Comparison of ENCODE assay signal across 7 mouse cellular contexts in the genomic region with DNA sequence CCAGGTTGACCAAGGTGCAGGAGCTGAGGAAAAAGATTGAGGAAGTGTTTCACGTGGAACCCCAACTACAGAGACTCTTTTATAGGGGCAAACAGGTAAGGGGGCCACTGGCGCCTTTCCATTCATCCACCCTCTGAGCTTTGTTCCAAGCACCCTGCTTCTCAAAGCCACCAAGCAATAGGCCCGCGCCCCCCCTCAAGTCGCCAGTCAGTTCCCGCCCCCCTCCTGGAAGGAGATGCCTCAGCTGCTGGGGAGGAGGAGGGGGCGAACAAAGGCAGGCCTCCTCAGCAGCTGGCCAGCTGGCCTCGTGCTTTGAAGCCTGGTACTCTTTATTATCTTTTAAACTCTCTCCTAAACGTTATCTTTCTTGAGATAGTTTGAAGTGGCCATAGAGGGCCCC. TPM values are rescaled to one million over a fixed set of nuclear protein-coding genes. Genes with fewer than 3 reads are reported as not detected.
DNase-seq lines count a peak whose midpoint lies in the region; ATAC-seq and TF ChIP-seq lines count a peak whose summit lies in the region.

No protein-coding gene starts in this region.

- peak overlapping the region; percentile 95 for H3K4me3 ChIP-seq in testis, adult 2 months (ENCODE audit: control insufficient read depth, low read depth, low read length)
- peak overlapping the region; percentile 85 for H3K4me3 ChIP-seq in forebrain, embryonic 12.5 days (replicated peaks)
- peak overlapping the region; percentile 83 for H3K4me3 ChIP-seq in limb, embryonic 12.5 days (replicated peaks)
- peak overlapping the region; percentile 83 for H3K4me3 ChIP-seq in stomach, embryonic 15.5 days (replicated peaks)

- peak overlapping the region; percentile 85 for H3K9ac ChIP-seq in forebrain, embryonic 12.5 days
- peak overlapping the region; percentile 84 for H3K9ac ChIP-seq in limb, embryonic 12.5 days (replicated peaks)
- peak overlapping the region; percentile 67; the same call in 1 of the 2 replicates for H3K9ac ChIP-seq in stomach, embryonic 15.5 days

- no peaks in the 10 kb centered on the region for H3K27me3 ChIP-seq in testis, adult 2 months (ENCODE audit: control insufficient read depth, insufficient read depth, low read length)
- no peaks in the 10 kb centered on the region for H3K27me3 ChIP-seq in forebrain, embryonic 12.5 days
- H3K27me3 ChIP-seq in limb, embryonic 12.5 days, result no peaks in the 10 kb centered on the region
- no peaks in the 10 kb centered on the region for H3K27me3 ChIP-seq in stomach, embryonic 15.5 days (replicated peaks)

- no peak for DNase-seq in testis, postnatal 14 days (ENCODE audit: low spot score)
- no peak for DNase-seq in cerebellum, adult 9-11 months
- no peak for DNase-seq in right cerebral cortex, postnatal 25 days

- 32% methylated on average over 8 of the region's 9 CpGs for WGBS in forebrain, embryonic 12.5 days
- 19% methylated on average over 9 of the region's 9 CpGs for WGBS in limb, embryonic 12.5 days
- WGBS in stomach, embryonic 15.5 days, result 24% methylated on average over 9 of the region's 9 CpGs

- no peak overlapping the region for H3K27ac ChIP-seq in testis, adult 2 months (ENCODE audit: control insufficient read depth, insufficient read depth, low read depth, low read length)
- H3K27ac ChIP-seq in forebrain, embryonic 12.5 days, result 0 out of 2 replicates have a peak overlapping the region, but pooled peaks have one; percentile 5
- H3K27ac ChIP-seq in limb, embryonic 12.5 days, result peak overlapping the region; percentile 78; the same call in 1 of the 2 replicates
- 0 out of 2 replicates have a peak overlapping the region, but pooled peaks have one; percentile 3 for H3K27ac ChIP-seq in stomach, embryonic 15.5 days

- H3K4me1 ChIP-seq in testis, adult 2 months (ENCODE audit: control insufficient read depth, insufficient read depth, low read length), result peaks cover 22% of the 10 kb centered on the region
- H3K4me1 ChIP-seq in forebrain, embryonic 12.5 days, result peaks cover 54% of the 10 kb centered on the region
- peaks cover 42% of the 10 kb centered on the region for H3K4me1 ChIP-seq in limb, embryonic 12.5 days (replicated peaks)
- peaks cover 51% of the 10 kb centered on the region for H3K4me1 ChIP-seq in stomach, embryonic 15.5 days

- ATAC-seq in forebrain, embryonic 12.5 days (ENCODE audit: low FRiP score), result no peak
- no peak for ATAC-seq in limb, embryonic 12.5 days (ENCODE audit: insufficient number of reproducible peaks, insufficient read depth, low FRiP score, low TSS enrichment, low read depth)
- ATAC-seq in stomach, embryonic 15.5 days (ENCODE audit: insufficient read depth, low FRiP score, low read depth), result no peak

- H3K9me3 ChIP-seq in forebrain, embryonic 12.5 days, result no peaks in the 10 kb centered on the region
- H3K9me3 ChIP-seq in limb, embryonic 12.5 days, result no peaks in the 10 kb centered on the region
- H3K9me3 ChIP-seq in stomach, embryonic 15.5 days, result no peaks in the 10 kb centered on the region

- H3K36me3 ChIP-seq in testis, adult 2 months (ENCODE audit: control insufficient read depth, insufficient read depth, low read length), result no peaks in the 10 kb centered on the region; the same call in 1 of the 2 replicates
- H3K36me3 ChIP-seq in forebrain, embryonic 12.5 days (replicated peaks), result peaks cover 50% of the 10 kb centered on the region
- peaks cover 48% of the 10 kb centered on the region for H3K36me3 ChIP-seq in limb, embryonic 12.5 days
- peaks cover 9% of the 10 kb centered on the region; the same call in 1 of the 2 replicates for H3K36me3 ChIP-seq in stomach, embryonic 15.5 days

- TF ChIP-seq POLR2A in testis, adult 2 months (IDR thresholded peaks at IDR 0.05; ENCODE audit: control insufficient read depth, low read depth, low read length), result no peak

- H3K4me2 ChIP-seq in forebrain, embryonic 12.5 days, result peak overlapping the region; percentile 96
- peak overlapping the region; percentile 97 for H3K4me2 ChIP-seq in limb, embryonic 12.5 days
- peak overlapping the region; percentile 97 for H3K4me2 ChIP-seq in stomach, embryonic 15.5 days

- TF ChIP-seq CTCF in testis, adult 2 months (IDR thresholded peaks at IDR 0.05; ENCODE audit: control insufficient read depth, insufficient read depth, insufficient replicate concordance, low read depth, low read length), result no peak

RNA-seq across cellular contexts. Expression of a gene that starts 2.0 kb away (rescaled TPM):
- 41.1 and 43.1 TPM in 2 replicates for polyA plus RNA-seq in testis, adult 2 months (2012; rRNA removed)
- polyA plus RNA-seq in forebrain, embryonic 12.5 days (2016; fragmentation: Nextera tagmentation; extraction: Ambion mirVana), result 187 and 198 TPM in 2 replicates
- 198 and 199 TPM in 2 replicates for polyA plus RNA-seq in limb, embryonic 12.5 days (2016; fragmentation: Nextera tagmentation; extraction: Ambion mirVana)
- 103 and 110 TPM in 2 replicates for polyA plus RNA-seq in stomach, embryonic 15.5 days (2015; fragmentation: Nextera tagmentation; extraction: Ambion mirVana)

RNA-seq across cellular contexts. Expression of a gene that starts 5.1 kb away (rescaled TPM):
- 274 and 296 TPM in 2 replicates for polyA plus RNA-seq in testis, adult 2 months (2012; rRNA removed)
- not detected in 2 replicates for polyA plus RNA-seq in forebrain, embryonic 12.5 days (2016; fragmentation: Nextera tagmentation; extraction: Ambion mirVana)
- polyA plus RNA-seq in limb, embryonic 12.5 days (2016; fragmentation: Nextera tagmentation; extraction: Ambion mirVana), result not detected in 2 replicates
- not detected in 2 replicates for polyA plus RNA-seq in stomach, embryonic 15.5 days (2015; fragmentation: Nextera tagmentation; extraction: Ambion mirVana)

RNA-seq across cellular contexts. Expression of a gene that starts 12.5 kb away (rescaled TPM):
- 21.9 and 22.3 TPM in 2 replicates for polyA plus RNA-seq in testis, adult 2 months (2012; rRNA removed)
- 28.6 and 28.8 TPM in 2 replicates for polyA plus RNA-seq in forebrain, embryonic 12.5 days (2016; fragmentation: Nextera tagmentation; extraction: Ambion mirVana)
- 62.7 and 71.7 TPM in 2 replicates for polyA plus RNA-seq in limb, embryonic 12.5 days (2016; fragmentation: Nextera tagmentation; extraction: Ambion mirVana)
- 90.7 and 93.1 TPM in 2 replicates for polyA plus RNA-seq in stomach, embryonic 15.5 days (2015; fragmentation: Nextera tagmentation; extraction: Ambion mirVana)

RNA-seq across cellular contexts. Expression of a gene that starts 20.7 kb away (rescaled TPM):
- 20.0 and 21.9 TPM in 2 replicates for polyA plus RNA-seq in testis, adult 2 months (2012; rRNA removed)
- polyA plus RNA-seq in forebrain, embryonic 12.5 days (2016; fragmentation: Nextera tagmentation; extraction: Ambion mirVana), result 61.6 and 63.4 TPM in 2 replicates
- polyA plus RNA-seq in limb, embryonic 12.5 days (2016; fragmentation: Nextera tagmentation; extraction: Ambion mirVana), result 53.1 and 54.3 TPM in 2 replicates
- 27.8 and 33.9 TPM in 2 replicates for polyA plus RNA-seq in stomach, embryonic 15.5 days (2015; fragmentation: Nextera tagmentation; extraction: Ambion mirVana)

RNA-seq across cellular contexts. Expression of a gene that starts 28.6 kb away (rescaled TPM):
- polyA plus RNA-seq in testis, adult 2 months (2012; rRNA removed), result 3.4 and 3.7 TPM in 2 replicates
- 1.5 and 1.7 TPM in 2 replicates for polyA plus RNA-seq in forebrain, embryonic 12.5 days (2016; fragmentation: Nextera tagmentation; extraction: Ambion mirVana)
- 3.0 and 3.8 TPM in 2 replicates for polyA plus RNA-seq in limb, embryonic 12.5 days (2016; fragmentation: Nextera tagmentation; extraction: Ambion mirVana)
- 6.6 and 7.8 TPM in 2 replicates for polyA plus RNA-seq in stomach, embryonic 15.5 days (2015; fragmentation: Nextera tagmentation; extraction: Ambion mirVana)

Comparison
In these comparisons a context has a peak if more than half of its experiments do, and no peak if none do; other contexts are left out.
1. RNA of a gene that starts 5.1 kb away (polyA plus RNA-seq): 274 to 296 TPM in testis, adult 2 months; not detected in forebrain, embryonic 12.5 days, not detected in limb, embryonic 12.5 days and not detected in stomach, embryonic 15.5 days; every median in the first group is over 100 times any median in the second.
2. Peak in every context shown above with its lines, with median percentiles within 50 percentile points of each other: H3K4me3 ChIP-seq, H3K4me2 ChIP-seq and H3K9ac ChIP-seq.